Mouse (Mus musculus): ENCODE measurements around the gene Vmp1.

GRCm38 (mm10) chr11:86542851-86543250, 140.8 kb downstream of the Vmp1 start:
- TF ChIP-seq CTCF (IDR thresholded peaks at IDR 0.05; ENCODE audit: insufficient read depth, low read length) (no peak), POLR2A (IDR thresholded peaks at IDR 0.05; ENCODE audit: borderline replicate concordance, extremely low read depth, low read depth, low read length) (no peak)

Data from lung, adult 2 months (tissue).